Mouse (Mus musculus) megakaryocyte, adult 5-6 weeks (primary cell): ENCODE measurements around the gene Usp30. TPM values are rescaled to one million over a fixed set of nuclear protein-coding genes. Genes with fewer than 3 reads are reported as not detected.

Experiments used
- ATAC-seq: 2 replicates; pipeline ENCODE4 v1.8.0; 2016; ENCODE audit warnings: mild to moderate bottlenecking, inconsistent platforms; ENCODE audit not compliant: poor library complexity, severe bottlenecking
- total RNA-seq, 2 experiments: library from RNA; stranded (forward) in 1 of 2; stranded (reverse) in 1 of 2; fragments of 153-499, 151-499 nt in 1 of 2; fragments of 221-1000, 200-1000 nt in 1 of 2; gene quantifications; 2 replicates each; pipeline versions ENCODE4 v1.2.3 to v1.2.4; 2015 to 2017

The Usp30 gene
- total RNA-seq, 2 experiments from 2014 or later: 2.8 to 4.7 TPM

DNA sequence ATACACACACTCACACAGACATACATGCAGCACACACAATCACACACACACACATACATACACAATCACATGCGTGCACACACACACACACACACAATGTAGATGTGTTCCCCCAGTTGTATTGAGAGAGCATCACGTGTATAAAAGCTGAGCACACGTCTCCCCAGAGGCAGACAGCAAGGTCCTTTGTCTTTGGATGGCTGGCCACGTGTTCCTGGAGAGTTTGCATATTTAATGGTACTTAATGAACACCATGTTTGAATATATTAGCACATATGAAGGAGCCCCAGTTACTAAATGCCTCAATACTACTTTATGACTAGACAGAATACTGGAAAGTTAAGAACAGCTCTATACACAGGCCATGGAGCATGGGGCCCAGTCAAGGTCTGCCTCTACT is 1.3 kb upstream of the Usp30 start:
- no peak for ATAC-seq

DNA sequence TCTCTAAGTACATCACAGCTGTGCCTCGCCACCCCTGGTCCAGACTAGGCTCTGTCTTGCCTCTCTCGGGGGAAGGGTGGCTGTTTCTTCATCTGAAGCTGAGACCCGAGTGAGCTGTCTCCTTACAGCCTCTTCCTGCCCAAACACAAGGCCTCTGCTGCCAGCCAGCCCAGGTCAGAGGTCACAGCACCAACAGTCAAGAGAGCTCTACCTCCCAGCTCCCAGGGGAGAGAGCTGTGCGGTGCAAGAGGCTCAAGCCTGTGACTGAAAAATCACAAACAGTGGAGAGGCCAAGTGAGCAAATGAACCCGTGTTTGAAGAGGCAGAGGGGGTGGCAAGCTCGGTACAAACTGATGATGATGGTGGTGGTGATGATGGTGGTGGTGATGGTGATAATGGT is 1.3 kb downstream of the Usp30 start:
- no peak for ATAC-seq

GRCm38 (mm10) chr5:114067543-114067942 is 2.3 kb downstream of the Usp30 start:
- no peak for ATAC-seq

- no peak for ATAC-seq
Measured at GRCm38 (mm10) chr5:114067982-114068381, 2.7 kb downstream of the Usp30 start.

DNA sequence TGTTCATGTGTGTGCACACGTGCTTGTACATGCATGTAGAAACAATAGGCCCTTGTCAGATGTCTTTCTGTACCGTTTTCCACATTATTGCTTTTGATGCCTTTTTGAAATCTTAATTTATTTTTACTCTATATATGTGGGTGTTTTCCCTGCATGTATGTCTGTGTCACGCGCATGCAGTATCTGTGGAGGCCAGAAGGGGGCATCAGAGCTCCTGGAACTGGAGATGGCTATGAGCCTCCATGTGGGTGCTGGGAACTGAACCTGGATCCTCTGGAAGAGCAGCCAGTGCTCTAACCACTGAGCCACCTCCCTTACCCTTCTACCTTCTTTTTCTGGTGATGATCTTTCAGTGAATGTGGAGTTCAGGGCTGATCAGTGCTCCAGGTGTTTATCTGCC is 5.6 kb downstream of the Usp30 start:
- ATAC-seq: no peak

DNA sequence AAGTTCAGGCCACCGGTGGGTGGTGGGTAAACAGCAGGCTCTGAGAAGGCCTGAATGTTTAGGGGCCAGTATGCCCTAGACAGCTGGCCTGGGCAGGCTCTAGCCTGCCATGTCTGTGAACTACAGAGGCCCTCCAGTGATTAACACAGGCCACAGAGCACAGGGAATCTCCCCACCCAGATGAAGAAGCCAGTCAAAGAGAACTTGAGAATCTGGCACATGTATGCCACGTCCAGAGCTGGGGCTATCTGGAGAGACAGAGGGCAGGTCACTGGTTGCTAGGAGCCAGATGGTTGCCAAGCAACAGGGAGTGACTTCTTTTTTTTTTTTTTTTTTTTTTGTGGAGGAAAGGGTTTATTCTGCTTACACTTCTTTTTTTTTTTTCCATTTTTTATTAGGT is 7.0 kb downstream of the Usp30 start:
- no peak for ATAC-seq

GRCm38 (mm10) chr5:114077009-114077408 is 11.7 kb downstream of the Usp30 start:
- no peak for ATAC-seq

GRCm38 (mm10) chr5:114085501-114085900 is 20.2 kb downstream of the Usp30 start:
- ATAC-seq: no peak

GRCm38 (mm10) chr5:114087875-114088480 is 22.7 kb downstream of the Usp30 start:
- no peak for ATAC-seq

- ATAC-seq: no peak
Measured at GRCm38 (mm10) chr5:114090421-114091013, 25.3 kb downstream of the Usp30 start.

DNA sequence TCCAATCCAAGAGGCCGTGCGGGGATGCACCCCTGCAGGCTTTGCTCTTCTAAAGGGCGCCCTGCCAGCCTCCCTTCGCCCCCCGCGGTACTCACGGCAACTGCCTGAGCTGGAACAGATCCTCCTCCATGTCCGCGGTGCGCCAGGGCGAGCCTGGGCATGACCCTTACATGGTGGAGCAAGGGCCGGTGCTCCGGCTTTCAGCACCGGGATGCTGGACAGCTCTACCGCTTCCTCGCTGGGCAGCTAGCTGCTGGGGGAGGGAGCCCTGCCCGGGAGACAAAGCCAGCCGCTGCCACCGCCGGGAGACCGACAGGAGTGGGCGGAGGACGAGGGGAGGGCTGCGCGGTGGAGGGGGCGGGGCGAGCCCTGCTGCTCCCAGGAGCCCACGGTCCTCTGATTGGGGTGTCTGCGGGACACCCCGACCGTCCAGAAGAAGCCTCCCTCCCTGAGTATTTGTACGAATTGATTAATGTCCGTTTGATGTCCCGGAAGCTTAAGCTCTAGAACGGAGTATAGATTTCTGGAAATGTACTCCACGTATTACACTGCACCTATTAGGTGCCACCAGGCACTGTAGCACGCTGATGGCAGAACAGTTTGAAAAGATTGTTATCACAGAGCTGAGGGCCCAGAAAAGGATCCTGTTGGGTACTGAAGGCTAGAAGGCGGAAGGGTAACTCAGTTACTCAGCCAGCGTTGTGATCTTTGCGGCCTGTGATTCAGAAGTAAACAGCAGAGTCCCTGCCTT is 26.0 kb downstream of the Usp30 start, which contains the start of gene Svop:
Svop (minus strand) TSS at position 514 of the 751 bp plus-strand sequence.
- ATAC-seq: 0 out of 2 replicates have a peak, but pooled peaks have one; percentile 24

- peak; percentile 95 for ATAC-seq
Measured at GRCm38 (mm10) chr5:114099709-114100389, 34.6 kb downstream of the Usp30 start.

- no peak for ATAC-seq
Measured at GRCm38 (mm10) chr5:114100390-114101099, 35.3 kb downstream of the Usp30 start.

GRCm38 (mm10) chr5:114101873-114102272 is 36.6 kb downstream of the Usp30 start:
- ATAC-seq: no peak

DNA sequence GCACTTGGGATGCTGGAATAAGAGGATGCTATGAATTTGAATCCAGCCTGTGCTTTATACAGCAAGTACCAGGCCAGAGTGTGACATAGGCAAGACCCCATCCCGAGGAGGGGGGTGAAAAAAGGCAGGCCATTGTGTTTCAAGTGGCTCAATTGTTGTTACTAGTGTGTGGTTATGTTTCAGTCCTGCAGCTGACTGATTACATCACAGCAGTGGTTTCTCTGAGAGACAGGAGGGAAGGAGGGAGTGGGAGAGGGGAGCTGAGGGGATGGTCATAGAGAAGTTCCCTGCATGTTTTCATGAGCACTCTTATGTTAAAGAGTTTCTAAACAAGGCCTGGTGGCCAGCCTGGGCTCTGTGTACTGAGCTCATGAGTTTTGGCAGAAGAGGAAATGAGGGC is 37.5 kb downstream of the Usp30 start:
- ATAC-seq: no peak

DNA sequence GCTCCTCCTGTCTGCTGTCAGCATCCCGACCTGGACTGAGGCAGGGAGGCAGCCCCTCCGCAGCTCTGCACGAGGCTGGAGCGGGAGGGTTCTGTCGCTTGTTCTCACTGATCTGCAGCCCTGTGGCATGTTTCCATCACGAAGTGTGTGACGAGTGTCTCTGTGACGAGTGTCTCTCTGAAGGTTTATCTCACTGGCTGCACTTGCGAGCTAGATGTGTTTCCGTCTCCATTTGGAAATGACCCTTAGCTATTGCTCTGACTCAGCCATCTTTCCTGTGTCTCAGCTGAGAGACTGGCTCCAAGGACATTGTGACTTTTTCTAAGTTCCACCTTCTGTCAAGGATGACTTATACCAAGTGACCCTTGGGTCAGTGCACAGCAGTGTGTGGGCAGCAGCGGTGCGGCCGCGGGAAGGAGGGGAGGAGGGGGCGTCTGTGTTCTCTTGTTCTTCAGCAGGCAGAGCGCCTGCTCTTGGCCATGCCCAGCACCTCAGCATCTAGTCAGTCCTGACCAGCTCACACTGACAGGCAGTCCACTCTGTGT is 41.2 kb downstream of the Usp30 start:
- ATAC-seq: no peak

DNA sequence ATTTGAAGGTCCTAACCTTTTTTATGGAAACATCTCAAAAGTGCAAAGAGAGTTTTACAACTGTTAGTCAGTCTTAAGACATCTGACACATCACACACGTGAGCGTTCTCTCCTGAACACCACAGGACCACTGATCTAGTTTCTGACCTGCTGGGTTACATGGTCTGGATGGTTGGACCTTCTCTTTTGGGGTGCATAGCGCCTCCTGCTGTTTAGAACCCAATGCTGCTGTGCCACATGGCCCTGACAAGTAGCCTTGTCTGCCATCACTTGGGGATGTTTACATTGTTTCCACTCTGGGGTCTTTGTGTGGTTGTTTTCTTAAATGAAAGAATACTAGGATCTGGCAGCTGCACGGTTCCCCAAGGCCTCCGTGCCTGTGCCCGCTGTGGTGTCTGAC is 48.1 kb downstream of the Usp30 start:
- no peak for ATAC-seq

- ATAC-seq: peak; percentile 71
Measured at GRCm38 (mm10) chr5:114115030-114115429, 49.8 kb downstream of the Usp30 start.

DNA sequence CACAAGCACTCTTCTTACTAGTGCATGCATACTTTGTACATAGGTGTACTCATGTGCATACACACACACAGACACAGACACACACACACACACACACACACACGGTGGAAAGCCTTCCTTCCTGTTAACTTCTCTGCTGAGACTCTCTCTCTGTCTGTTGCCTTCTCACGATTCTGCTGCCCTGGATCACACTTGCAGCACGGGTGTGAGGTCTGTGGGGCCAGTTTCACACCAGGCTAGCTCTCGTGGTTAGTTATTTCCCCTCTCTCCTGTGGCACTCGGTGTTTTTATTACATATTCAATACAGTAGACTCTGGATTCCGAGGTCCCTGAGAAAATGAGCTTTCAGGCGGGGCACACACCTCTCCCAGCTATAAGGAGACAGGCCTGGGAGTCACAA is 51.3 kb downstream of the Usp30 start:
- ATAC-seq: no peak

GRCm38 (mm10) chr5:114119806-114120205 is 54.5 kb downstream of the Usp30 start:
- ATAC-seq: no peak

DNA sequence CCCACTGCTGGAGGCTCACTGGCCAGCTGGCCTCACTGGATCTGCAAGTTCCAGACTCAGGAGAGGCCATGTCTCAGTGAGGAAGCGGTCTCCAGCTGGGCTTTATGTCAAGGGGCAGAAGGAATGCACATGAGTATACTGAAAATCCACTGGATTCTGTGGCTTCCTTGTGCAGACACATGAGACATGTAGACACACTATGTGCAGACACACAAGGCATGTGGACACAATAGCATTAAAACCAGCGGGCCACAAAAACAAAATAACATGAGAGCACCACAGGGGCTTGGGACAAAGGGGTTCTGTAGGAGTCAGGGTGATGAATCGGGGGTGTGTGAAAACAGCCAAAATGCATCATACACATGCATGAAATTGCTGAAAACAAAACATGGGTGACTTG is 60.7 kb downstream of the Usp30 start:
- no peak for ATAC-seq
